Mouse (Mus musculus) c-Kit-positive CD71-positive TER-119-positive erythroid progenitor cells, embryonic 14.5 days (primary cell): ENCODE data around the gene Sgsm2.
"Not testable (repeated sequence)": the region's sequence is repeated elsewhere in the genome, so short reads cannot be mapped to it uniquely, and the experiment has no call there.

Experiments used
- DNase-seq: peaks from one replicate; pipeline ENCODE4 v3.0.0-alpha.2; 2013; ENCODE audit warnings: low spot score

Sgsm2 gene

GRCm38 (mm10) chr11:74828404-74828931, 68.4 kb downstream of the Sgsm2 start:
- DNase-seq = no peak

- no peak for DNase-seq
Measured at GRCm38 (mm10) chr11:74827791-74828403, 69.0 kb downstream of the Sgsm2 start.

GRCm38 (mm10) chr11:74826702-74827101, 70.2 kb downstream of the Sgsm2 start:
- DNase-seq = no peak

- no peak for DNase-seq
Measured at GRCm38 (mm10) chr11:74826151-74826550, 70.7 kb downstream of the Sgsm2 start.

- DNase-seq = no peak
Measured at GRCm38 (mm10) chr11:74822746-74823440, 74.0 kb downstream of the Sgsm2 start.

GRCm38 (mm10) chr11:74821463-74821862, 75.4 kb downstream of the Sgsm2 start:
- DNase-seq = no peak

GRCm38 (mm10) chr11:74820921-74821320, 75.9 kb downstream of the Sgsm2 start:
- DNase-seq = no peak

- DNase-seq = no peak
Measured at GRCm38 (mm10) chr11:74815795-74816194, 81.1 kb downstream of the Sgsm2 start.

- DNase-seq = no peak
Measured at GRCm38 (mm10) chr11:74811538-74811937, 85.3 kb downstream of the Sgsm2 start.

GRCm38 (mm10) chr11:74811027-74811426, 85.8 kb downstream of the Sgsm2 start:
- DNase-seq = not testable (repeated sequence)

- DNase-seq = no peak
Measured at GRCm38 (mm10) chr11:74810134-74810533, 86.7 kb downstream of the Sgsm2 start.

GRCm38 (mm10) chr11:74808251-74808853, 88.5 kb downstream of the Sgsm2 start:
- DNase-seq = no peak

GRCm38 (mm10) chr11:74807246-74807882, 89.5 kb downstream of the Sgsm2 start:
- DNase-seq = no peak

- DNase-seq = no peak
Measured at GRCm38 (mm10) chr11:74804081-74804627, 92.7 kb downstream of the Sgsm2 start.

GRCm38 (mm10) chr11:74800658-74801057, 96.2 kb downstream of the Sgsm2 start:
- no peak for DNase-seq
